Mouse (Mus musculus): Measurements from ENCODE around the gene Ubb. TPM values are rescaled to one million over a fixed set of nuclear protein-coding genes. Genes with fewer than 3 reads are reported as not detected.
A peak's percentile ranks its signal among the peaks of the same experiment; 100 is the strongest.
"Not testable (repeated sequence)": the region's sequence is repeated elsewhere in the genome, so short reads cannot be mapped to it uniquely, and the experiment has no call there.

Gene Ubb
- 814 and 964 TPM in 2 replicates for total RNA-seq (2014; fragmentation: Nextera tagmentation)
- 1,083 and 1,103 TPM in 2 replicates for total RNA-seq (2017)
- 1,429 and 2,208 TPM in 2 replicates for polyA plus RNA-seq (2012)

DNA sequence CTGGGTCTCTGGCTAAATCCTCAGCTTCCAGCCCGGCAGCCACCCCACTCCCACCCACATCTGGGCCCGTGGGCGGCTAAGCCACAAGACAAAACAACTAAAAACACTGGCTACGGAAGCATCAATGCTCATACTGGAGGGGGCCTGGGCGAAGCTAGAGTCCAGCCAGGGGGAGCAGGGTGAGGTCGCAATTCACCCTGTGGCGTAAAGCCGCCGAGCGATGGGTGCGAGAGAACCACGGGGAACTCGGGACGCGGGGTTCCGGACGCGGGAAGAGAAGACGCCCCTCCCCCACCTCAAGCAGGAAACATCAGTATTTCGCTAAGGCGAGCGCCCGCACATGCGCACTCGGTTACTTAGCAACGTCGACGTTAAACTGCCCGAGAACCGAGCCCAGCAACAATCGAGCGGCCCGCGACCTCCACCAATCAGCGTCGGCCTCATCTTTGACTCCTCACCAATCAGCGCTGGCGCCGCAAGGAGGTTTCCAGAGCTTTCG lies at the start of gene Ubb:
TSS of gene Ubb (plus strand) at position 445 of the 499 bp plus-strand sequence.
- peaks cover 32% of the 10 kb centered on the region for H3K4me1 ChIP-seq (ENCODE audit: insufficient read depth, low read depth, low read length)
- DNase-seq (ENCODE audit: low spot score) (peak; percentile 95), ATAC-seq (ENCODE audit: extremely low read depth, insufficient number of reproducible peaks, low FRiP score, poor library complexity, severe bottlenecking) (peak; percentile 87)
- peak within 1 kb of the TSS; percentile 80 for H3K4me3 ChIP-seq (ENCODE audit: low read depth, low read length)
- H3K9me3 ChIP-seq (replicated peaks): no peaks in the 10 kb centered on the region
- TF ChIP-seq POLR2AphosphoS5 (IDR thresholded peaks at IDR 0.05; ENCODE audit: insufficient replicate concordance, low read depth, low read length): no peak
- TF ChIP-seq GATA1 (IDR thresholded peaks at IDR 0.05; ENCODE audit: borderline replicate concordance, low read length): no peak
- no peaks in the 10 kb centered on the region for H3K27me3 ChIP-seq (ENCODE audit: insufficient read depth, low read length)
- peaks cover 26% of the 10 kb centered on the region for H3K36me3 ChIP-seq (replicated peaks)

DNA sequence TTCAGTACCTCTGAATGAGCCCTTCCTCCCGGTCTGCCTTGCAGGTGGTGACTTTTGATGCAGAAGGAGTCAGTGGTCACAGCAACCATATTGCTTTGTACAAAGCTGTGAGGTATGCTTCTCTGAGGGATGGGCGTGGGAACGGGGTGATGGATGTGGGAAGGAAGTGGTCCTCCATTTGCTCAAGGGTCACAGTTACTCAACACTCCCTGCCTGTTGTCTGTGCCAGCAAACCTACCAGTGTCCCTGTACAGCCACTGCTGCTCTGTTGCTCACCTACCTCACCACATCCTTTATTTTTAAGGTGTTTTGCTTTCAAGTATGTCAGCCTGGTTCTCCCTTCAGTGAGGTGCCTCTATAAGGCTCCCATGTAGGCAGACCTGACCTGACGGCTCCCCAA lies 43.3 kb upstream of the Ubb start:
- Histone ChIP-seq H3K9me3 (replicated peaks) (no peaks in the 10 kb centered on the region), H3K27me3 (ENCODE audit: insufficient read depth, low read length) (no peaks in the 10 kb centered on the region), H3K36me3 (replicated peaks) (peaks cover 70% of the 10 kb centered on the region), H3K4me3 (ENCODE audit: low read depth, low read length) (no peak overlapping the region), H3K4me1 (ENCODE audit: insufficient read depth, low read depth, low read length) (no peaks in the 10 kb centered on the region)
- ATAC-seq (ENCODE audit: extremely low read depth, insufficient number of reproducible peaks, low FRiP score, poor library complexity, severe bottlenecking) (no peak), DNase-seq (ENCODE audit: low spot score) (no peak)
- TF ChIP-seq POLR2AphosphoS5 (IDR thresholded peaks at IDR 0.05; ENCODE audit: insufficient replicate concordance, low read depth, low read length): no peak
- TF ChIP-seq GATA2 (IDR thresholded peaks at IDR 0.05; ENCODE audit: borderline replicate concordance, low read depth, low read length): no peak
- TF ChIP-seq GATA1 (IDR thresholded peaks at IDR 0.05; ENCODE audit: borderline replicate concordance, low read length): no peak
- no peak for TF ChIP-seq TAL1 (conservative IDR thresholded peaks at IDR 0.05; ENCODE audit: low read depth, low read length)
- TF ChIP-seq CTCF (IDR thresholded peaks at IDR 0.05; ENCODE audit: low read depth, low read length): no peak

- peaks cover 75% of the 10 kb centered on the region for H3K36me3 ChIP-seq (replicated peaks)
- not testable (repeated sequence) for ATAC-seq (ENCODE audit: extremely low read depth, insufficient number of reproducible peaks, low FRiP score, poor library complexity, severe bottlenecking); H3K4me3 ChIP-seq (ENCODE audit: low read depth, low read length); H3K9me3 ChIP-seq (replicated peaks); H3K27me3 ChIP-seq (ENCODE audit: insufficient read depth, low read length); DNase-seq (ENCODE audit: low spot score); H3K4me1 ChIP-seq (ENCODE audit: insufficient read depth, low read depth, low read length)
Measured at GRCm38 (mm10) chr11:62508365-62508764, 42.6 kb upstream of the Ubb start.

GRCm38 (mm10) chr11:62508816-62509215 lies 42.2 kb upstream of the Ubb start:
- not testable (repeated sequence) for H3K4me1 ChIP-seq (ENCODE audit: insufficient read depth, low read depth, low read length); H3K9me3 ChIP-seq (replicated peaks); H3K4me3 ChIP-seq (ENCODE audit: low read depth, low read length); H3K27me3 ChIP-seq (ENCODE audit: insufficient read depth, low read length); DNase-seq (ENCODE audit: low spot score); ATAC-seq (ENCODE audit: extremely low read depth, insufficient number of reproducible peaks, low FRiP score, poor library complexity, severe bottlenecking)
- H3K36me3 ChIP-seq (replicated peaks): peaks cover 75% of the 10 kb centered on the region

DNA sequence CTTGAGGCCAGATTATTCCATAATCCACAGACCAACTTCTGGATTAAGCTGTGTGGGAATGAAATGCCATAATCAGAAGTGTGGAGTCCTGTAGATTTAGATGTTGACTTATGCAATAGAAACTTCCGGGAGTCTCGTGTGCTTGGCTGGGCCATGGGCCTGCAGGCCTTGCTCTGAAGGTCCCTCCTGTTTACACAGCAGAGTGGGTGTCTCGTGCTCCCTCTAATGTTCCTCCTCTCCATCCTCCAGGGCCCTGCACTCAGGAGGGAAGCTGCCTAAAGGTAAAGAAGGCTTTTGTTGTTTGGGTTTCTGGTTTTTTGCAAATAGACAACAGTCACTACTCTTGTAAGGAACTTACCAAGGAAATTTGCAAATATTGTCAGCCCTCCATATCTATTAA lies 41.4 kb upstream of the Ubb start:
- Histone ChIP-seq H3K9me3 (replicated peaks) (no peaks in the 10 kb centered on the region), H3K36me3 (replicated peaks) (peaks cover 69% of the 10 kb centered on the region), H3K4me1 (ENCODE audit: insufficient read depth, low read depth, low read length) (no peaks in the 10 kb centered on the region), H3K27me3 (ENCODE audit: insufficient read depth, low read length) (no peaks in the 10 kb centered on the region), H3K4me3 (ENCODE audit: low read depth, low read length) (no peak overlapping the region)
- DNase-seq (ENCODE audit: low spot score) (no peak), ATAC-seq (ENCODE audit: extremely low read depth, insufficient number of reproducible peaks, low FRiP score, poor library complexity, severe bottlenecking) (no peak)
- TF ChIP-seq POLR2AphosphoS5 (IDR thresholded peaks at IDR 0.05; ENCODE audit: insufficient replicate concordance, low read depth, low read length) (no peak), TAL1 (conservative IDR thresholded peaks at IDR 0.05; ENCODE audit: low read depth, low read length) (no peak), CTCF (IDR thresholded peaks at IDR 0.05; ENCODE audit: low read depth, low read length) (no peak), GATA2 (IDR thresholded peaks at IDR 0.05; ENCODE audit: borderline replicate concordance, low read depth, low read length) (no peak), GATA1 (IDR thresholded peaks at IDR 0.05; ENCODE audit: borderline replicate concordance, low read length) (no peak)

DNA sequence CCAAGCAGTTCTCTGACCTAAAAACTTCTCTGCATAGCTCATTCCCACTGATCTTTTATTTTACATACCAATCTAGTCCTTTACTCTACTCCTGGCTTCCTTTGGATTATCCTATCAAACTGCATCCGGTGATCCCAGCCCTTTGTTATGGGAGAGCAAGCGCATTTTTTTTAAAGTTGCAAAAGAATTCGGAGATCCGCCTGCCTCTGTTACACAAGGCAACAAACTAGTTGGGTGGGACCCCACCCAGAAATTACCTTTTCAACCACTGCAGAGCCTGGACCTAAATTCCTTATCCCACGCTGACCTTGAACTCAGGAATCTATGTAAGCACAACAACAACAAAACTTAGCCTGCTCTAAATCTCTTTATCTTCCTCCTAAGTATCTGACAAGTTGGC lies 40.0 kb upstream of the Ubb start:
- TF ChIP-seq GATA2 (IDR thresholded peaks at IDR 0.05; ENCODE audit: borderline replicate concordance, low read depth, low read length) (no peak), GATA1 (IDR thresholded peaks at IDR 0.05; ENCODE audit: borderline replicate concordance, low read length) (no peak), TAL1 (conservative IDR thresholded peaks at IDR 0.05; ENCODE audit: low read depth, low read length) (no peak), POLR2AphosphoS5 (IDR thresholded peaks at IDR 0.05; ENCODE audit: insufficient replicate concordance, low read depth, low read length) (no peak), CTCF (IDR thresholded peaks at IDR 0.05; ENCODE audit: low read depth, low read length) (no peak)
- DNase-seq (ENCODE audit: low spot score): no peak
- no peaks in the 10 kb centered on the region for H3K27me3 ChIP-seq (ENCODE audit: insufficient read depth, low read length)
- H3K4me3 ChIP-seq (ENCODE audit: low read depth, low read length): no peak overlapping the region
- no peak for ATAC-seq (ENCODE audit: extremely low read depth, insufficient number of reproducible peaks, low FRiP score, poor library complexity, severe bottlenecking)
- no peaks in the 10 kb centered on the region for H3K9me3 ChIP-seq (replicated peaks)
- peaks cover 59% of the 10 kb centered on the region for H3K36me3 ChIP-seq (replicated peaks)
- H3K4me1 ChIP-seq (ENCODE audit: insufficient read depth, low read depth, low read length): no peaks in the 10 kb centered on the region

GRCm38 (mm10) chr11:62511444-62512202 lies 39.3 kb upstream of the Ubb start:
- no peak for ATAC-seq (ENCODE audit: extremely low read depth, insufficient number of reproducible peaks, low FRiP score, poor library complexity, severe bottlenecking)
- H3K27me3 ChIP-seq (ENCODE audit: insufficient read depth, low read length): no peaks in the 10 kb centered on the region
- no peaks in the 10 kb centered on the region for H3K9me3 ChIP-seq (replicated peaks)
- H3K36me3 ChIP-seq (replicated peaks): peaks cover 53% of the 10 kb centered on the region
- H3K4me1 ChIP-seq (ENCODE audit: insufficient read depth, low read depth, low read length): no peaks in the 10 kb centered on the region
- DNase-seq (ENCODE audit: low spot score): no peak
- TF ChIP-seq CTCF (IDR thresholded peaks at IDR 0.05; ENCODE audit: low read depth, low read length) (no peak), GATA2 (IDR thresholded peaks at IDR 0.05; ENCODE audit: borderline replicate concordance, low read depth, low read length) (no peak), POLR2AphosphoS5 (IDR thresholded peaks at IDR 0.05; ENCODE audit: insufficient replicate concordance, low read depth, low read length) (no peak), TAL1 (conservative IDR thresholded peaks at IDR 0.05; ENCODE audit: low read depth, low read length) (no peak), GATA1 (IDR thresholded peaks at IDR 0.05; ENCODE audit: borderline replicate concordance, low read length) (no peak)
- peak overlapping the region; percentile 18; the same call in 1 of the 2 replicates for H3K4me3 ChIP-seq (ENCODE audit: low read depth, low read length)

All from G1E (cell line).